8 mouse cellular contexts compared by ENCODE assay signal in the genomic region with DNA sequence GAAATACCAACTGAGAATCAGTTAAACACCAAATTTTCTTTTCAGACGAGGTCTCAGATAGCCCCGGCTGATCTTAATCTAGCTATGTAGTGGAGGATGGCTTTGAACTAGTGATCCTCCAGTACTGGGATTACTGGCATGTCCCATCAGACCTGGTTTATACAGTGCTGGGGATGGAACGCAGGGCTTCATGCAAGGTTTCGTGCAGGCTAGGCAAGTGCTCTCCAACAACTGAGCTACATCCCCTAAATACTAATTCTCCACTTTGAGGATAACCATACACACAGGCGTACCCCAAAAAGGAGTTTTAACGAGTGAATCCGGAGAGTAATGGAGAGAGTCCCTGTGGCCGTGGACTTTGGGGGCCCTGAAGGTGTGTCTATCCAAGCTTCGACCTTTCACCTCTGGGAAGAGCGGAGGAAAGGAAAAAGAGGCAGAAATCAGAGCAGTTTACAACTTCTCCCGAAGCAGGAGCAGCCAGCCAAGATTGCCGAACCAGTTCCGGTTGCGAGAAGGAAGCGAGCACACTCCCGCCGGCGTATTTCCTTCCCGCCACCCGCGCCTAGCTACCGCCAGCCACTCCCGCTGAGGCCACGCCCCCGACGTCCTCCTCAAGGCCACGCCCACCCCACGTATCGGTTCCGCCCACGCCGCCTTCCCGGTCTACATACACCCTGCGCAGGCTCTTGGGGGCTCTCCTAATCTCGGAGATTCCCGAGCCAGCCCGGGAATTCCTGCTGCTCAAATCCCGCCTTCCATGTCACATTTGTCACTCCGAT. TPM values are rescaled to one million over a fixed set of nuclear protein-coding genes. Genes with fewer than 3 reads are reported as not detected.
DNase-seq lines count a peak whose midpoint lies in the region; ATAC-seq and TF ChIP-seq lines count a peak whose summit lies in the region.

No protein-coding gene starts in this region.

- ATAC-seq in G1E (ENCODE audit: extremely low read depth, insufficient number of reproducible peaks, low FRiP score, poor library complexity, severe bottlenecking): peak; percentile 84
- ATAC-seq in forebrain, embryonic 16.5 days: peak; percentile 99
- ATAC-seq in lung, embryonic 15.5 days (ENCODE audit: borderline replicate concordance, extremely low read depth, low FRiP score, low TSS enrichment): peak; percentile 96

- H3K27me3 ChIP-seq in G1E (ENCODE audit: insufficient read depth, low read length): peaks cover 6% of the 10 kb centered on the region; the same call in 1 of the 2 replicates
- no peaks in the 10 kb centered on the region; the same call in 1 of the 2 replicates for H3K27me3 ChIP-seq in forebrain, embryonic 16.5 days (replicated peaks; ENCODE audit: control insufficient read depth, insufficient read depth, low read length)
- no peaks in the 10 kb centered on the region for H3K27me3 ChIP-seq in lung, embryonic 15.5 days

- H3K27ac ChIP-seq in forebrain, embryonic 16.5 days (ENCODE audit: low read length): peak overlapping the region; percentile 79
- peak overlapping the region; percentile 94 for H3K27ac ChIP-seq in lung, embryonic 15.5 days

- peak; percentile 74 for DNase-seq in G1E (ENCODE audit: low spot score)
- DNase-seq in cerebellum, adult 18-20 months: peak; percentile 97 to 98
- DNase-seq in heart, postnatal 4 days: peak; percentile 100
- DNase-seq in layer of hippocampus, adult 8-10 months (ENCODE audit: low spot score in 2 of 2): peak; percentile 94 to 96
- DNase-seq in ovary, adult 18-20 months (ENCODE audit: low spot score): peak; percentile 93
- DNase-seq in thymus, postnatal 0 days (ENCODE audit: low spot score): peak; percentile 96

- H3K4me1 ChIP-seq in G1E (ENCODE audit: insufficient read depth, low read depth, low read length): peaks cover 46% of the 10 kb centered on the region
- H3K4me1 ChIP-seq in forebrain, embryonic 16.5 days (replicated peaks; ENCODE audit: control insufficient read depth, insufficient read depth, low read length): peaks cover 12% of the 10 kb centered on the region
- H3K4me1 ChIP-seq in lung, embryonic 15.5 days: peaks cover 34% of the 10 kb centered on the region

- H3K36me3 ChIP-seq in G1E (replicated peaks): peaks cover 21% of the 10 kb centered on the region
- H3K36me3 ChIP-seq in forebrain, embryonic 16.5 days (ENCODE audit: control insufficient read depth, insufficient read depth): peaks cover 3% of the 10 kb centered on the region; the same call in 1 of the 2 replicates
- peaks cover 14% of the 10 kb centered on the region for H3K36me3 ChIP-seq in lung, embryonic 15.5 days

- TF ChIP-seq CTCF in G1E (IDR thresholded peaks at IDR 0.05; ENCODE audit: low read depth, low read length): no peak

- peak overlapping the region; percentile 95 for H3K4me2 ChIP-seq in forebrain, embryonic 16.5 days (ENCODE audit: low read length)
- H3K4me2 ChIP-seq in lung, embryonic 15.5 days: peak overlapping the region; percentile 79

- peak overlapping the region; percentile 71 for H3K4me3 ChIP-seq in G1E (ENCODE audit: low read depth, low read length)
- peak overlapping the region; percentile 74 for H3K4me3 ChIP-seq in forebrain, embryonic 16.5 days (replicated peaks; ENCODE audit: low read length)
- peak overlapping the region; percentile 58 for H3K4me3 ChIP-seq in lung, embryonic 15.5 days

- 4% methylated on average over 39 of the region's 39 CpGs for WGBS in forebrain, embryonic 16.5 days
- 3% methylated on average over 39 of the region's 39 CpGs for WGBS in lung, embryonic 15.5 days

- no peaks in the 10 kb centered on the region for H3K9me3 ChIP-seq in G1E (replicated peaks)
- H3K9me3 ChIP-seq in forebrain, embryonic 16.5 days (ENCODE audit: control insufficient read depth, low read length): peaks cover 2% of the 10 kb centered on the region; the same call in 1 of the 2 replicates
- H3K9me3 ChIP-seq in lung, embryonic 15.5 days: no peaks in the 10 kb centered on the region

- peak overlapping the region; percentile 65 for H3K9ac ChIP-seq in forebrain, embryonic 16.5 days (replicated peaks; ENCODE audit: low read depth, low read length)
- peak overlapping the region; percentile 69 for H3K9ac ChIP-seq in lung, embryonic 15.5 days

RNA-seq across cellular contexts. Expression of a gene that starts 0.6 kb away (rescaled TPM):
- total RNA-seq in G1E (2014; fragmentation: Nextera tagmentation) (19.7 and 28.5 TPM in 2 replicates), G1E (2017) (26.9 and 36.6 TPM in 2 replicates)
- 7.5 and 7.7 TPM in 2 replicates for polyA plus RNA-seq in G1E (2012)
- 30.0 and 34.0 TPM in 2 replicates for polyA plus RNA-seq in forebrain, embryonic 16.5 days (2015; fragmentation: Nextera tagmentation; extraction: Ambion mirVana)
- 10 to 100 TPM; 23.1 to 26.3 TPM for total RNA-seq in heart, postnatal 4 days (2021)
- total RNA-seq in layer of hippocampus, adult 8-10 months (2022): 10 to 100 TPM; 19.9 to 29.8 (median 23.6) TPM
- polyA plus RNA-seq in lung, embryonic 15.5 days (2015; fragmentation: Nextera tagmentation; extraction: Ambion mirVana): 55.9 TPM in 2 replicates
- 36.0 and 36.9 TPM in 2 replicates for polyA plus RNA-seq in thymus, postnatal 0 days (2015; fragmentation: Nextera tagmentation; extraction: Ambion mirVana)

RNA-seq across cellular contexts. Expression of a gene that starts 42.8 kb away (rescaled TPM):
- total RNA-seq in G1E (2014; fragmentation: Nextera tagmentation) (112 and 116 TPM in 2 replicates), G1E (2017) (111 and 128 TPM in 2 replicates)
- polyA plus RNA-seq in G1E (2012): 18.5 and 20.0 TPM in 2 replicates
- polyA plus RNA-seq in forebrain, embryonic 16.5 days (2015; fragmentation: Nextera tagmentation; extraction: Ambion mirVana): 7.5 and 7.8 TPM in 2 replicates
- total RNA-seq in heart, postnatal 4 days (2021): 100 to 1,000 TPM; 131 to 139 TPM
- total RNA-seq in layer of hippocampus, adult 8-10 months (2022): 10 to 100 TPM; 58.0 to 64.1 (median 60.7) TPM
- 13.6 and 15.1 TPM in 2 replicates for polyA plus RNA-seq in lung, embryonic 15.5 days (2015; fragmentation: Nextera tagmentation; extraction: Ambion mirVana)
- polyA plus RNA-seq in thymus, postnatal 0 days (2015; fragmentation: Nextera tagmentation; extraction: Ambion mirVana): 11.9 and 14.2 TPM in 2 replicates

Comparison
In these comparisons a context has a peak if more than half of its experiments do, and no peak if none do; other contexts are left out.
1. Peak in every context shown above with its lines: DNase-seq, ATAC-seq, H3K4me3 ChIP-seq and H3K27ac ChIP-seq.